Comparison of ENCODE assay signal across 13 mouse cellular contexts in genomic region chr9:102249124-102249816, GRCm38 (mm10).
DNase-seq lines count a peak whose midpoint lies in the region; ATAC-seq and TF ChIP-seq lines count a peak whose summit lies in the region.
"Had no signal": no experiment of that assay in that cellular context is flagged by ENCODE, and none has a peak within 500 bp of the region (broad histone marks: within the 10 kb centered on the region; RNA-seq: fewer than 3 reads in every experiment).

No protein-coding gene starts in this region.

- H3K9ac ChIP-seq in forebrain, embryonic 11.5 days (ENCODE audit: low read length), result no peak overlapping the region; the same call in 1 of the 2 replicates
- 0 out of 2 replicates have a peak overlapping the region, but pooled peaks have one; percentile 14 for H3K9ac ChIP-seq in hindbrain, embryonic 14.5 days
- no peak overlapping the region for H3K9ac ChIP-seq in midbrain, postnatal 0 days (replicated peaks; ENCODE audit: low read length, poor library complexity, severe bottlenecking)
- H3K9ac ChIP-seq: liver, embryonic 13.5 days had no signal

- peak overlapping the region; percentile 27 for H3K4me2 ChIP-seq in forebrain, embryonic 11.5 days (ENCODE audit: low read depth, low read length, severe bottlenecking)
- H3K4me2 ChIP-seq in hindbrain, embryonic 14.5 days (replicated peaks), result no peak overlapping the region
- no peak overlapping the region for H3K4me2 ChIP-seq in midbrain, postnatal 0 days (ENCODE audit: low read depth, low read length, poor library complexity, severe bottlenecking)
- H3K4me2 ChIP-seq: liver, embryonic 13.5 days had no signal

- H3K4me1 ChIP-seq in forebrain, embryonic 11.5 days (replicated peaks; ENCODE audit: control insufficient read depth, insufficient read depth, low read length), result peaks cover 21% of the 10 kb centered on the region
- peaks cover 30% of the 10 kb centered on the region for H3K4me1 ChIP-seq in hindbrain, embryonic 14.5 days (replicated peaks; ENCODE audit: control insufficient read depth, insufficient read depth, low read length)
- peaks cover 11% of the 10 kb centered on the region for H3K4me1 ChIP-seq in midbrain, postnatal 0 days (ENCODE audit: insufficient read depth, low read length)
- peaks cover 29% of the 10 kb centered on the region for H3K4me1 ChIP-seq in cerebellum, adult 2 months (ENCODE audit: control insufficient read depth, insufficient read depth, low read length)
- H3K4me1 ChIP-seq: liver, embryonic 13.5 days had no signal

- 5% methylated on average over 9 of the region's 9 CpGs for WGBS in forebrain, embryonic 11.5 days
- 14% methylated on average over 9 of the region's 9 CpGs for WGBS in hindbrain, embryonic 14.5 days
- WGBS in midbrain, postnatal 0 days, result 21% methylated on average over 9 of the region's 9 CpGs
- 36% methylated on average over 9 of the region's 9 CpGs for WGBS in cerebellum, adult 2 months

- no peaks in the 10 kb centered on the region for H3K9me3 ChIP-seq in forebrain, embryonic 11.5 days (ENCODE audit: control insufficient read depth, low read length)
- no peaks in the 10 kb centered on the region for H3K9me3 ChIP-seq in hindbrain, embryonic 14.5 days (ENCODE audit: control insufficient read depth, low read length)
- H3K9me3 ChIP-seq in midbrain, postnatal 0 days (ENCODE audit: low read length), result no peaks in the 10 kb centered on the region
- H3K9me3 ChIP-seq: liver, embryonic 13.5 days had no signal

- ATAC-seq in forebrain, embryonic 11.5 days (replicated peaks; ENCODE audit: low FRiP score), result peak; percentile 94
- ATAC-seq in hindbrain, embryonic 14.5 days (ENCODE audit: low FRiP score), result peak; percentile 62; the same call in 1 of the 2 replicates
- no peak for ATAC-seq in midbrain, postnatal 0 days (ENCODE audit: low FRiP score)

- no peaks in the 10 kb centered on the region for H3K36me3 ChIP-seq in forebrain, embryonic 11.5 days (ENCODE audit: control insufficient read depth, insufficient read depth, low read length)
- H3K36me3 ChIP-seq in hindbrain, embryonic 14.5 days (replicated peaks; ENCODE audit: control insufficient read depth, insufficient read depth), result no peaks in the 10 kb centered on the region
- no peaks in the 10 kb centered on the region; the same call in 1 of the 2 replicates for H3K36me3 ChIP-seq in midbrain, postnatal 0 days (ENCODE audit: insufficient read depth, low read length)
- H3K36me3 ChIP-seq: liver, embryonic 13.5 days had no signal

- DNase-seq in embryo, embryonic 10.5 days (ENCODE audit: low spot score), result peak; percentile 36
- no peak for DNase-seq in embryo, embryonic 9.5 days (ENCODE audit: extremely low spot score)
- peak; percentile 80 for DNase-seq in forebrain, embryonic 11.5 days (ENCODE audit: low spot score)
- DNase-seq in hindbrain, embryonic 14.5 days (ENCODE audit: low spot score), result no peak
- peak; percentile 33 for DNase-seq in midbrain, postnatal 0 days (ENCODE audit: low spot score)
- DNase-seq in cerebellum, adult 2 months, result no peak
- no peak for DNase-seq in urinary bladder, postnatal 10 days (ENCODE audit: low spot score)
- DNase-seq in lung, postnatal 4 days, result no peak
- DNase-seq: cerebellum, adult 11-12 months; gastrocnemius, postnatal 36 days; liver, embryonic 13.5 days; lung, postnatal 10 days; spleen, adult 18-20 months had no signal

- H3K4me3 ChIP-seq in forebrain, embryonic 11.5 days (ENCODE audit: low read depth, low read length), result no peak overlapping the region
- no peak overlapping the region for H3K4me3 ChIP-seq in hindbrain, embryonic 14.5 days (replicated peaks; ENCODE audit: low read length)
- no peak overlapping the region for H3K4me3 ChIP-seq in midbrain, postnatal 0 days (ENCODE audit: low read depth, low read length)
- H3K4me3 ChIP-seq in cerebellum, adult 2 months (replicated peaks; ENCODE audit: insufficient read depth, low read depth, low read length), result no peak overlapping the region
- H3K4me3 ChIP-seq: liver, embryonic 13.5 days had no signal

- peaks cover 28% of the 10 kb centered on the region for H3K27me3 ChIP-seq in forebrain, embryonic 11.5 days (ENCODE audit: control insufficient read depth, insufficient read depth, low read length)
- no peaks in the 10 kb centered on the region for H3K27me3 ChIP-seq in hindbrain, embryonic 14.5 days (ENCODE audit: control insufficient read depth, insufficient read depth, low read length)
- no peaks in the 10 kb centered on the region for H3K27me3 ChIP-seq in midbrain, postnatal 0 days (ENCODE audit: insufficient read depth, low read length)
- no peaks in the 10 kb centered on the region for H3K27me3 ChIP-seq in cerebellum, adult 2 months (ENCODE audit: control insufficient read depth, insufficient read depth, low read length)
- H3K27me3 ChIP-seq: liver, embryonic 13.5 days had no signal

- no peak for TF ChIP-seq POLR2A in cerebellum, adult 2 months (IDR thresholded peaks at IDR 0.05; ENCODE audit: borderline replicate concordance, insufficient read depth, low read length)

- TF ChIP-seq CTCF in midbrain, postnatal 0 days (IDR thresholded peaks at IDR 0.05), result no peak
- no peak for TF ChIP-seq CTCF in cerebellum, adult 2 months (IDR thresholded peaks at IDR 0.05; ENCODE audit: borderline replicate concordance, insufficient read depth, low read depth, low read length)

- peak overlapping the region; percentile 39 for H3K27ac ChIP-seq in forebrain, embryonic 11.5 days (ENCODE audit: low read depth, low read length)
- peak overlapping the region; percentile 16; the same call in 1 of the 2 replicates for H3K27ac ChIP-seq in hindbrain, embryonic 14.5 days
- no peak overlapping the region for H3K27ac ChIP-seq in midbrain, postnatal 0 days (ENCODE audit: low read depth, low read length)
- no peak overlapping the region for H3K27ac ChIP-seq in cerebellum, adult 2 months (ENCODE audit: insufficient read depth, low read length)
- H3K27ac ChIP-seq: liver, embryonic 13.5 days had no signal

Comparison
In these comparisons a context has a peak if more than half of its experiments do, and no peak if none do; other contexts are left out.
1. DNase-seq: peak in embryo, embryonic 10.5 days (single experiment), forebrain, embryonic 11.5 days (single experiment) and midbrain, postnatal 0 days (single experiment); none in embryo, embryonic 9.5 days (single experiment), hindbrain, embryonic 14.5 days (single experiment), cerebellum, adult 2 months (0 of 2), urinary bladder, postnatal 10 days (single experiment) and lung, postnatal 4 days (0 of 2).
2. H3K27ac ChIP-seq: peak in forebrain, embryonic 11.5 days (single experiment) and hindbrain, embryonic 14.5 days (single experiment); none in midbrain, postnatal 0 days (single experiment) and cerebellum, adult 2 months (single experiment).